Mouse (Mus musculus) frontal cortex, postnatal 36 days (tissue): ENCODE data around the gene Atp6v0a1.

Experiments
- DNase-seq, 2 experiments: peaks; one replicate each; pipeline ENCODE4 v3.0.0; 2022; ENCODE audit warnings: low spot score in 2 of 2

The Atp6v0a1 gene

DNA sequence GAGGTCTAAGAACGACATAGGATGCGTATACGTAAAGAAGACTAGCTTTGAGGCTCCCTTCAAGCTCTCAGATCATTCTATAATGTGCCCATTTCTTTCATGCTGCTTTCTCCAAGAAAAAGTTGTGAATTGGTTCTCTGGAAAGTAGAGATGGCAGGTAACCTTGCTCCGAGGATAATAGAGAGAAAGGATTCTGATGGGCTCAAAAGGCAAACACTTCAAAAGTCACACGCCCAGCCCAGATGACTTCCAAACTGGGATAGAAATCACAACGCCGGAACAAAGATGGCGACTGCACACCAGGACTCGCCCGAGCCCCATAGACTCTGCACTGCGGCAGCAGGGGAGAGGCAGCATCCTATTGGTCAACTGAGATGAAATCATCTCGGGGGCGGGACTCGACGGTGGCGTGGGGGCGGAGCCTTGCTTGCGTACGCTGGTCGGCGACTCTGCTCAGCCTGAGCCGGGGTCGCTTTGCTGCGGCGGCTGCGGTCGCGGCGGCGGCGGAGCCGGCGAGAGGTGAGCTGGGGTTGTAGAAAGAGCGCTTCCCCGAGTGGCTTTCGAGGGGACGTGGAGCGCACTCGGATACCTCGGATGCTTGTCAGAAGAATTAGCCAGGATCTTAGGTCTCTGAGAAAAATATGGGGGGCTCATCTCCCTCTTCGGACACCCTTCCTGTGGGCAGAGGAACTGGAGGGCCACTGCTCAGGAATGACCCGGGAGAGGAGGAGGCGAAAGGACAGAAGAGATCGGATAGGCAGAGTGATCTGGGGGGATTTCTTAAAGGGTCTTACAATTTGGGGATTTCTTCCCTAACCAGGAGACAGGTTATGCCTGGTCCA, at the start of gene Atp6v0a1:
Atp6v0a1 (plus strand) TSS at position 407 of the 842 bp plus-strand sequence.
- DNase-seq = peak; percentile 96 to 98

- DNase-seq = peak; percentile 43 to 50
Measured at GRCm38 (mm10) chr11:100959464-100959810, 49.8 kb upstream of the Atp6v0a1 start.

- no peak for DNase-seq
Measured at GRCm38 (mm10) chr11:100959826-100960225, 49.4 kb upstream of the Atp6v0a1 start.

- DNase-seq = peak in 1 of 2 experiments; percentile 34
Measured at GRCm38 (mm10) chr11:100960540-100960939, 48.7 kb upstream of the Atp6v0a1 start.

- no peak for DNase-seq
Measured at GRCm38 (mm10) chr11:100962371-100962911, 46.8 kb upstream of the Atp6v0a1 start.

DNA sequence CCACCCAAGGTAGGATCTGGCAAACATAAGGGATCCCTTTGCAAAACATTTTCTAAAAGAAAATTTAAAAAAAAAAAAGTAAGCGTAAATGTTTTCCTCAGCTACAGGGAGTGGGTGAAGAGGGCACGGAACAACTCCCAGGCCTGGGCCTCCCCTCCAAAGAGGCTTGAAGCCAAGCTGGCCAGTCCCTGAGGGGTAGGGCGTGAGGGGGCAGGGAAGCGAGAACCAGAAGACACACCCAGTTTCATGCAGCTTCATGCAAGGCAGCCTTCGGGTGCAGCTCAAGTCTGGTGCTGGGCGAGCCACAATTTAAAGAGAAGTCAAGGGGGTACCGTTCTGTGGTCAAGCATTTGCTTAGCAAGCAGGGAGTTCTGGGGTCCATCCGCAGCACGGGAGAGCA, 45.6 kb upstream of the Atp6v0a1 start:
- DNase-seq = no peak

DNA sequence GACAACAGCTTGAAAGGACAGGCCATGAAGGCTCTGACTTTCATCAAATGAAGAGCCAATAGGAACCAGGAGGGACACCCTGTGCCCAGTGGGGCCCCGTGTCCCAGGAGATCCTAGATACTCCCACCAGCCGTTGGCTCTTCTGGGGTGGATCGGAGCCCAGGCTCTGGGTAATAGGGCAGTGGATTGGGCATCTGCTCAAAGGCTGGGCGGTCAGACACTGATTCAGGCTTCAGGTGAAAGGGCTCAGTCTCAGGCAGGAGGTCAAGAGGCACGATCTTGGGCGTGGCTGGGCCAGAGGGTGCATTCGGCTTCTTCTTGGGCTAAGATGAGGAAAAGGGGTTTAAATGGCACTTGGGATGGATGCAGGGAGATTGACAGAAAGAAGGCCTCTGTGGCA, 45.1 kb upstream of the Atp6v0a1 start:
- no peak for DNase-seq

- DNase-seq = no peak
Measured at GRCm38 (mm10) chr11:100964901-100965542, 44.2 kb upstream of the Atp6v0a1 start.

DNA sequence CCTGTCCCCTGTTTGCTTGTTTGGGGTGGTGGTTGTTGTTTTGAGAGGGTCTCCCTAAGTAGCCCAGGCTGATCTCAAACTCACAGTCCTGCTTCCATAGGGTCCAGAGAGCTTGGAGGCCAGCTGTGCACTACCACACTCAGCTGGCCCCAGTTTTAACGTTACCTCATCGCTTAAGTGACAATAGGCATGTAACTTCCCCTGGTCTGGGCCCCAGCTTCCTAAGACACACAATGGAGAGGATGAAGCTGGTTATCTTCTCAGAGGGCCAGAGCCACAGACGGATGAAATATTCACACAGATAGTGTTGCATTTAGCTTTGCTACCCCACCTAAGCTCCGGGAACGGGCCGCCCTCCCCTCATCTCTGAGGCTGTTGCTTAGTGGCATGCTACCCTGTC, 43.5 kb upstream of the Atp6v0a1 start:
- no peak for DNase-seq

- DNase-seq = no peak
Measured at GRCm38 (mm10) chr11:100967376-100967775, 41.9 kb upstream of the Atp6v0a1 start.

DNA sequence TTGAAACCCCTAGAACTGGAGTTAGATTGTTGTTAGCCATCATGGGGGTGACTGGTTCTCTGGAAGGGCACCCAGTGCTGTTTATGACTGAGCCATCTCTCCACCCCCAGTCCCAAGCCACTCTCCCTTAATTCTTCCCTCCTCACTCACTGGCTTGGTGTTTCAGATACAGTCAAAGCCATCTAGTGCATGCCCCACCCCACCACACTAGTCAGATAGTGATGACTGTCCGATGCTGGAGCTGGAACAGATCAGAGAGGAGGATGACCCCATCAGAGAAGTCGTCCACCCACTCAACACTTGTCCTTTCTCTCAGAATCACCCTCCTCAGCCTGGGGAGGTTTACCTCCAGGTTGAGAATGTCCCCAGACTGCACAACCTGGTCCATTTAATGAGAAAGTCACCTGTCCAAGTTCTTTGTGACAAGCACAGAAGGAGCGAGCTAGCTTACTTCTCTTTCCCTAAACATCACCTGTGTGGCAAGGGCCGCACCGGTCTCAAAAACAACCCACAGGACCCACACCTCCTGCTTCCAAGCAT, 41.3 kb upstream of the Atp6v0a1 start:
- no peak for DNase-seq

GRCm38 (mm10) chr11:100968501-100968900, 40.8 kb upstream of the Atp6v0a1 start:
- no peak for DNase-seq

GRCm38 (mm10) chr11:100969189-100969743, 40.0 kb upstream of the Atp6v0a1 start:
- DNase-seq = no peak

GRCm38 (mm10) chr11:100969744-100970556, 39.3 kb upstream of the Atp6v0a1 start:
- no peak for DNase-seq

- DNase-seq = peak; percentile 29 to 54
Measured at GRCm38 (mm10) chr11:100970557-100970937, 38.7 kb upstream of the Atp6v0a1 start, which contains the start of gene Cavin1. Gene Cavin1, minus strand, starts transcription at chr11:100970887.

DNA sequence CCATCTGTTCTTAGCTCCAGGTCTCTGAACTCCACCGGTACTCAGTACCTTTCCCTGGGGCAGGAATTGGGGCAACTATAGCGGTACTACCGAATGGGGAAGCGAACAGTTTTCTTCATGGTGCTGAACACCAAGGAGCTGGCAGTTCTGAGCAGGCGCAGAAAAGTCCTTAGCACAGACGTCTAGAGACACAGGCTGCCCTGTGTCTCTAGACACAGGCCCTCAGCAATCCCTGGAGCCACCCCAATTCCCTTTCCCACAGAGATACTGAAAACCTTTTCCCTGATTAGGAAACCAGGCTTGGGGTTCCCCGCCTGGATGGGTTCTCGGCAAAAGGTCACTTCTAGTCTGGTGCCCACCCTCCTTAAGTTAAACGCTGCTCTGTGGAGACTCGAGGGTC, 37.8 kb upstream of the Atp6v0a1 start:
- no peak for DNase-seq

DNA sequence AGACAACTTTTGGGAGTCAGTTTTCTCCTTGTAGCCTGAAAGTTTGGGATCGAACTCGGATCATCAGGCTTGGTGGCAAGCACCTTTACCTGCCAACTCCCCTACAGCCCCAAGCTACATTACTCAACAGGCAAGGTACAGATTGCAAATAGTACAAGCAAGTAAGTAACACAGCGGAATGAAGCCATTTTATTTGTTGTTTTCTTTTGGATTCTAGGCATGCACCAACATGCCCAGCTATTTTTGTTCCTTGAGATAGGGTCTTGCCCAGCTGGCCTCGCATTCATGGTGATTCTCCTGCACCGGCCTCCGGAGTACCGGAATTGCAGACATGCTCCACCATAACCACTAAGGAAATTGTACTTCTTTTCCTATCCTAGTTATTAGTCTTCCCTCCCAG, 36.0 kb upstream of the Atp6v0a1 start:
- no peak for DNase-seq

- no peak for DNase-seq
Measured at GRCm38 (mm10) chr11:100974381-100974970, 34.8 kb upstream of the Atp6v0a1 start.

DNA sequence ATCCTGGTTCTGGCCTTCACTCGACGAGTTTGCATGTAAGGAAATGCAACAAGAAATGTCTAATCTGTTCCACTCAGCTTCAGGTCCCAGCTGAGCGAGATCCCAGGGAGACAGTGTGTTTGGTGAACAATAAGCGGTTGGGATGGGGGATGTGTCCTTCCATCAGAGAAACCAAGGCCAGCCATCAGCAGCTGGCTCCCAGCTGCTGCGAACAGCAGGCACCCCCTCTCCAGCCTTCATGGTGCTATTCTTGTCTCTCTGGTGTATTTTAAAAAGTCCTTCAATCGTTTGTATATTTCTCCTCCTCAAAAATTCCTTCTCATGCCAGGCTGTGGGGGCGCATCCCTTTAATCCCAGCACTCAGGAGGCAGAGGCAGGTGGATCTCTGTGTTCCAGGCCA, 34.0 kb upstream of the Atp6v0a1 start:
- DNase-seq = no peak

DNA sequence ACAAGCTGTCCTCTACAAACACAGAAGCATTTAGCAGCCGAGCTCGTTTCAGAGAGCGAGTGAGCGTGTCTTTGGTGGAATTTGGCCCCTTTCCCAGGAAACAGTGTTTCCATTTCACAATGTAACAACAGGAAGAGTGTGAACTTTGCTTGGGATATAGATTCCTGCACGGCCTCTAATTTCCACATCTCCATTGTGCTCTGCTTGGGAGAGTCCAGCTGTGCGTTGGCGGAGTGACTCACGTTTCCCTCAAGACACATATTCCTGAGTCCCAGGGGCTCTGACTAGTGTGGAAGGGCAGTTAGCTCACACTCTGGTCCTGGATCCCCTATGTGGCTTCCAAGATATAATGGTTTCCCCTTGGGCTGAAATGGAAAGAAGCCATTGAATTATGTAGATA, 29.4 kb upstream of the Atp6v0a1 start:
- no peak for DNase-seq

DNA sequence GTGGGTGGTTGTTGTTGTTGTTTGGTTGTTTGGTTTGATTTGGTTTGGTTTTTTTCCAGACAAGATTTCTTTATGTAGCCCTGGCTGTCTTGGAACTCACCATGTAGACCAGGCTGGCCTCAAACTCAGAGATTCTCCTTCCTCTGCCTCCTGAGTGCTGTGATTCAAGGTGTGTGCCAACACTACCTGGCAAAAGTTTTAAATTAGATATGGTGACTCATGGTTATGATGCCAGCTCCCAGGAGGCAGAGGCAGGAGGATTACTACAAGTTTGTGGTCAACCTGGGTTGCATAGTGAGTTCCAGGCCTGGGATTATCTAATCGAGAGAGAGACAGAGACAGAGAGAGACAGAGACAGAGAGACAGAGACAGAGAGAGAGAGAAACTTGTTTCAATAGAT, 28.8 kb upstream of the Atp6v0a1 start:
- no peak for DNase-seq
